Mouse (Mus musculus) activated CD4-positive, CD25-positive, alpha-beta regulatory T cell, adult 4 months (primary cell): ENCODE measurements around the gene Synj1. TPM values are rescaled to one million over a fixed set of nuclear protein-coding genes. Genes with fewer than 3 reads are reported as not detected.

Experiments
- ATAC-seq: one replicate; pipeline ENCODE4 v1.8.0; 2017
- polyA plus RNA-seq, 2 experiments: library from polyadenylated mRNA; unstranded; fragments of 100-300 nt; shearing (Covaris generic); gene quantifications; one replicate each; pipeline ENCODE4 v1.2.1; 2017

Gene Synj1
- polyA plus RNA-seq, result 10 to 100 TPM; 29.0 to 32.6 TPM

DNA sequence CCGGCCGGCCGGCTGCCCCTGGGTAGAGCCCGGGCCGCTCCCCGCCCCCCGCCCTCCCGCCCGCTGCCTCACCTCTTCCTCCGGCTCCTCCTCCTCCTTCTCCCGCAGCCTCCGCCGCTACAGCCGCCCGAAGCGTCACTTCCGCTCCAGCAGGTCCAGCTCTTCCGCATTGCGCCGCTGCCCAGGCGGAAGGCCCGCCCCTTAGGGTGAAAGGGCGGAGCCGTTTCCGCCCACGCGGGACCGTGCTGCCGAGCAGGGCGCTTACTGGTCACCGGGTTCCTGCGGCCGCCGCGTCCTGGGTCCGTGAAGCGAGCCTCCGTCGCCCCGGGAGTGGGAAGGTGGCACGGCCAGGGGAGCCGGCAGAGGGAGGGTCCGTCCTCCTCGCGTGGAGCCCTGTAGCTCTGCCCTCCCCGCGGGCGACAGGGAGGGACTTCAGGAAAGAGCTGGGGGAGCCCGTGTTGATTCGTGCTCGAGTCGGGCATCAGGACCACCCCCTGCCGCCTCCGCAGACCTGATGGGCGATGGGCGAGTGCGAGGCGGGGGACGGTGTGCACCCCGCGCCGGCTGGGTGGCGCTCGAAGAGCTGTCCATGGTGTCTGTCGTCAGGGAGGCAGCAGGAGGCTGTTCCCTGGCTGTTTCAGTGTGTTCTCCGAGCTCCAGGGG, at the start of gene Synj1:
Gene Synj1, minus strand, starts transcription at position 288 of the 663 bp plus-strand sequence.
- peak; percentile 82 for ATAC-seq

DNA sequence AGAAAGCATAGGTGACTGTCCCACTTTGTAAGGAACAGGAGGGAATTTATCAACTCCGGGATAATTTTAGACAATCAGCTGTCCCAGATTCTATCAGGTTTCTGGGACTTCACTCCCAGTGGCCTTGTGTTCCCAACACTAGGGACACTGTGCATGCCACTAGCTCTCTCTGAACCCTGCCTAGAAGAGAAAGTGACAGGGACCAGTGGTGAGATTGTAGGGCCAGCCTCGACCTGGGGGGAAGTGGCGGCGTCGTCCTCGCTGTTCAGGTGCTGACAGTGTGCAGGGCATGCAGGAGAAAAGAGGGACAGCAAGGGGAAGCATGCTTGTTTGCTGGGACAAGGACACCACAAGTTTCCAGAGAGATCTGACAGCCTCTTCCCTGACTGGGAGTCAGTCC, 46.6 kb upstream of the Synj1 start:
- no peak for ATAC-seq

DNA sequence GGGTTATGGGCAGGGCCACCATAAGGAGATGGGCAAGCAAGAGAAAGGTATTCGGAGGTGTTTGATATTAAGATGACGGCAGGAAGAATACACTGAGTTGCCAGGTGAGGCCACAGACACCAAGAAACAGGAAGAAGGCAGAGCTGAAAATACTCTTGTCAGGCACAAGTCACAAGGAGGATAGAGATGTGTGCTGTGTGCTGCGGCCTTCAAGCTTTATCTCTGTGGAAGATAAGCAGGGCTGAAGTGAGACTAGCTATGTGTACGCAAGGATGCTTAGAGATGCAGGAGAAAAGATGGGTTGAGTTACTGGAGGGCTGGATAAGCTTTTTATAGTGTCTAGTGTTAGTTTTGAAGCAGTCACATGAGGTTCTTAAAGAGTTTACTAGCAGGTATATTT, 46.2 kb upstream of the Synj1 start:
- ATAC-seq, result peak; percentile 31

DNA sequence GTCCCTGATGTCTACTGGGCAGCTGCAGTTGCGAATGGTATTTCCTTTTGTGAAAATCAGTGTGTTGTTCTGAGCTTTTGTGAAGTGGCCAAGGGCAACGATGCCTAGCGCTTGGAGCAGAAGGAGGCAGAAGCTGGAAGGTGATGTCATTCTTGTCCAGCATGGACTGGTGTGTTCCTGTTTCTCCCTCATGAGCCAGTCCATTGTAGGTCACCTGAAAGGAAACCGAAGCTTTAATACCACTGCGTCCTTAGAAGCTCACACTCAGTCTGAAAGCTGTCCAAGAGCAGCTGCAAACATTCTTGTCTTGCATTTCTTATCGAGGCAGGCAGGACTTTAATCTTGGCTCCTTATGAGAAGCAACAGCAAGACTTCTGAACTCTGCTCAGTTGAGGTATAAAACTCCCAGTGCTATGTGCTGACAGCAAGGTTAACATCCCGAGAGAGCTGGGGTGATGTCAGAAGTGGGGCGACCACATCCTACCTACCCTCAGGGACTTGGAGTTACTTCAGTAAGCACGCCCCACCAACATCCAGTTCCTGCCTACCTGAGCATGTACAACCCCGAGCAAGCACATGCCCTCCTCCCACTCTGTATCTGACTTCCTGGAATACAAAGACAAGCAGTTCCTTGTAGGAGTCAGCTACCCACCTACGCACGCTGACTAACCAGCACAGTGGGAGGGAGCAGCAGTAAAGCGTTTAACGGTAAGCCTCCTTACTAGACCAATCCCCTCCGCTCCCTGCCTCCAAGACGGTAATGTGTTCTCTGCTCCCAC, 45.1 kb upstream of the Synj1 start:
- ATAC-seq, result peak; percentile 93

DNA sequence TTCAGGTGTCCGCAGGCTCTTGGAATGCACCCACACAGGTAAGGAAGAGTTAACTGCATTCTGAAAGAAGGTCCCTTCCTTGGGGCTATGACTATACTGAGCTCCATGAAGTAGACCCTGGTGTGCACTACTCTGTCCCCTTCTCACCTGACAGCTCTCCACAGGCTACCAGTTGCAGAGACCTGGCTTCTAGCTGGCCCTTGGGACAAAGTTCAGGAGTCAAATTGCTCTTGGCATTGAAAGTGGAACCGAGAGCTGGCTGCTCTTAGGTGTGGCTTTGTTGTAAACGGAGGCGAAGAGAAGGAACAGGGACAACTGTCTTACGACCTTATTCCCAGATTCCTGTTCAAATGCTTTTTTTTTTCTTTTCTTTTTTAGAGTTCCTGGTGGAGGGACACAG, 44.0 kb upstream of the Synj1 start:
- ATAC-seq, result no peak

DNA sequence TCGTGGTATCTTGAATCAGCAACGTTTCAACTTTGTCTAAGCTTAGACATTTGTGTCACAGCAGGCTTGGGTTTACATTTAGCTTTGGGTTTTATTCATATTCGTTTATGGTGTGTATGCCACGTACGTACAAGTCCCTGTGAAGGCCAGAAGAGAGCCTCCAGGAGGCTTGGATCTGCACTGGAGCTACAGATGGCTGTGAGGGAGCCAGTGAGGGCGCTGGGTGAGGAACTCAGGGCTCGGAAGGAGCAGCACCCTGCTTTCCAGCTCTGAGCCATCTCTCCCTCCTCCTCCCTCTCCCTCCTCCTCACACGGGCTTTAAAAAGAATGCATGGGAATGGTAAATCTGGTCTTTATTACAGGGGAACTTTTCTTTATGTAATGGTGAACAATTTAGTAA, 42.5 kb upstream of the Synj1 start:
- no peak for ATAC-seq

DNA sequence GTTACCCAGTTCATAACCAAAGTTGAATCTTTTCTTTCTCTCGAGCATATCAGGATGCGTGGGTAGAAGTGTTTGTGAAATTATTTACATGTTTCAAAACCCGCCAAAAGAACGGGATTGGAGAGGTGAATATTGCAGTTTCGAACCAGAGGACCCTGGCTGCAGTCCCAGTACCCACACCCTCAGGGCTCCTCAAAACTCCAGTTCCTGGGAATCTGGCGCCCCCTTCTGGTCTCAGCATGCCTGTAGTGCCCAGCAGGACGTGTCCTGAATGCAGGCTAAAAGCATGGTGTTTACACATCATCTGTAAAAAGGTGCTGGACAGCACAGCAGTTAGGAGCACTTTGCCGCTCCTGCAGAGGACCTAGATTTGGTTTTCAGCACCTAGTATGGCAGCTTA, 34.4 kb upstream of the Synj1 start:
- no peak for ATAC-seq

DNA sequence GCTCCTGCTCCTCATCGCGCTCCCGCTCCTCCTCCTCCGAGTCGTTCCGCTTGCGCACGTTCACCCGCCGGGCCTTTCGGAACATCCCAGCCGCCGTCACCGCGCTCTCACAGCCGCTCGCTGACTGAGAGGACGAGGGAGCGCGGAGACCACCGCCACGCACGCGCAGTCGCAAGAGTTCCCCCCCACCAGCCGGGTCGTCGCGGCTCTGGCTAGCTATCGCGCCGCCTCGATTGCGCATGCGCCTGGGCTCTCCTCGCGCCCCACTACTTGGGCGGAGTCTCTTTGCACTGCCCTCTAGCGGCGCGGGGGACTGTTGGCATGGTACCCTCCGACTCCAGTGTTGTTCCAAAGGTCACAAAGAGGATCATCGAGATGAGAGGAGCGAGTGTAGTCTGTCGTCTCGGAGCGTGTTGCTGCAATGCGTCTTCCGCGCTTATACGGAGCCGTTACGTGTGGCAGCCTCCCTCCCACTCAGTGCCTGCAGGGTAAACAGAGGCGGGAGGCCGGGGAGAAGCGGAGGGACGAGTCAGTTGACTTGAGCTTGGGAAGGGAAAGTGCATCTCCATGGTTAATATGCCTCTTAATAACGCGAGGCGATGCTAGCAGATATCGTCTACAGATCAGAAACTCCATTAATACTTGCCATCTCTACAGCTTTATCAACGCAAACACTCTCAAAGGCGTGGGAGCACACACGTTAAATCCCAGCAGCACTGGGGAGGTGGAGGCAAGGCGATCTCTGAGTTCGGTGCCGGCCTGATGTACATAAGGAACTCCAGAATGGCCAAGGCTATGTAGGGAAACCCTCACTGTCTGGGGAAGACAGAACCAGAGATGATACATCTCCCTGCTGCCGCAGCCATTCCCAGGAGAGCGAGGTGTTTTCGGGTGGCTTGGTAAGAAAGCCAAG, 33.4 kb upstream of the Synj1 start, which contains the start of gene Paxbp1:
Gene Paxbp1, minus strand, starts transcription at position 274 of the 913 bp plus-strand sequence.
- ATAC-seq, result peak; percentile 93

DNA sequence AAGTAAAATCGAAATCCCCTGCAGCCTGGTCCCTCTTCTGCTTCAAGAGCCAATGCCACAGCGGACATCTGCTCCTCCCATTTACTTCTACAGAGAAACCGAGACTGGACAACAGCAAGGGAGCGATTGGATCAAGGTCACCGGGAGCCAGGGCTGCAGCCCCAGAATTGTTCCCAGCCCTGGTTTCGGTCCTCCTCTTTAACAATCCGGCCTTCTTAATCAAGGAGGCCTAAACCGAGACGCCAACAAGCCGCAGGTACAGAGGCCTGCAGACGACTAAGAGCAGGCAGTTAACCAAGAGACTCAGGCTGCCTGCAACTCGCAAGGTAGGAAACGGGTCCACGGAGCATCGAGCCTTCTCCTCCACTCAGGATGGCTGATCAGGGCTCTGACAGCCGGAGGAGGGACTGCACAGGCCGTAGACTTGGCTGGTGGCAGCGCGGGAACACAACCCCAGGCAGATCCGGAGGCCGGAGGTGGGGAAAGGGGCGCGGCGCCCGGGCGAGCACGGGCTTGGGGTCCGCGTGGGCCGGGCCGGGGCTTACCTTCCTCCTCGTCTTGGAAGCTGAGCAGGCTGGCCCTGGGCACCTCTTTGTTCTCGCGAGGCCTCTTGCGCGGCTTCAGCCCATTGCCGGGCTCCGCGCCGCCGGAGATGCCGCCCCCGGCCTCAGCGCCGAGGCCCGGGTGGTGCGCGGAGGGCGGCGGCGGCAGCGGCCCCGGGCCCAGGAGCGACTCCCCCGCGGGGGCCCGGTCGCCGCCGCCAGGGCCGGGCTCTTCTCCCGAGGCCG, 32.5 kb upstream of the Synj1 start:
- ATAC-seq, result peak; percentile 50

DNA sequence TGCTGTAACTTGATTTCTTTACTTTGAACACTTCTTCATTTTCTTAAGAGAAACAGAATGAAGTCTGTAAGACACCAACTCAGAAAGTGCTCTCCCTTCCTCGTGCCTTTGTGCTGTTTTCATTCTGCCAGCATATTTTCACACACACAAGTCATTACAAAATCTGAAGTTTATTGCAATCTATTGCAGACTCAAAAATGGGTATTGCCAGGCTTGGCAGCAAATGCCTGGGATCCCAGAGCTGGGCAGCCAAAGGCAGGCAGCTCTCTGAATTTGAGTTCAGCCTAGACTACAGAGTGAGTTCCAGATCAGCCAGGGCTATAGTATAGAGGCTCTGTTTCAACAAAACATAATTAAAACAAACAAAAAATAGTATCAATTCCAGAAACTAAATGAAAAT, 31.5 kb upstream of the Synj1 start:
- ATAC-seq, result no peak

DNA sequence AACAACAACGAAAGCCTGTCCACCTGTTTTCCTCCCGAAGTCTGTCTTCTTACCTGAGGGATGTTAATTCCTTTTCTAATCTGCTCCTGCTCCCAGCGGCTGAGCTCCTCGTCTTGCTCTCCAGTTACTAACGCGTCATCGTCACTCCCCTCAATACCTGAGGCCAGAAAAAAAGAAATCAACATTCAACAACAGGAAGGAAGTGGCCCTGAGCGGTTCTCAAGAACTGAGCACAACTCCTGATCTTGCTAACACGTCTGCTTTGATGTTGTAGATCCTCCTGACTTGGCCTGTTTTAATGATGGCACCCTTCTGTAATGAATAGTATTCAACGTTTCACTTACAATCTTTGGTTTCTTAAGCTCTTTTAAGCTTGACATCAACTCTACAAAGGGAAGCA, 24.8 kb upstream of the Synj1 start:
- peak; percentile 59 for ATAC-seq

DNA sequence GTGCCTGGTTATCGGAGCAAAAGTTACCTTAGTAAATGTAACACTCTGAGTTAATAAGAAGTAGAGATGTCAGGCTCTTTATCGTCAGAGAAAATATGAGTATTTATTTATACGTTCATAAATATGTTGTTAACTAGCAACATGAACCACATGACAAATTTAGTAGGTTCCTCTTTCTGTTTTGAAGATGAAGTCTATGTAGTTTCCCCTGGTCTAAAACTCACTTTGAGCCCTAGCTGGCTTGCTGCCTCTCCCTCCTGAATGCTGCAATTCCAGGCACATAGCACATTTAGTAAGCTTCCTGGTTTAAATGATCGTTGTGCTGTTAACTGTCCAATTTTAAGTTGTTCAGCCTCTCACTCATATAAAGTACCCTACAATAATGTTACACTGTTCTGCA, 19.6 kb upstream of the Synj1 start:
- ATAC-seq, result no peak

DNA sequence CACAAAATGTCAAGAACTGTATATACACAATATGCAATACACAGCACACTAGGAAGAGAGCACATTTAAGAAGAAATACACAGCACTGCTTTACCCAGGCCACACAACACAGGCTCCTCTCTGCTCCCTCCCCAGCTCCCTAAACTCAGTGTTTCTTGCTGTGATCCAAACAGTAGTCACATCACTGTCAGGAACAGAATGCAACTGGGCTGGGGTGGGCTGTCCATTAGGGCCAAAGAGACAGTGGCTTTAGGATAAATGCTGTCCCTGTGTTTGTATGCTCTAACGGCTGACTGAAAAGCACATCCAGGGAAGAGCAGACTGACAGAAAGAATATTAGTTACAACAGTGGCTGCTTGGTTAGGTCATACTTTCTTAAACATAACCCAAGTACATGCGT, 18.8 kb upstream of the Synj1 start:
- no peak for ATAC-seq

DNA sequence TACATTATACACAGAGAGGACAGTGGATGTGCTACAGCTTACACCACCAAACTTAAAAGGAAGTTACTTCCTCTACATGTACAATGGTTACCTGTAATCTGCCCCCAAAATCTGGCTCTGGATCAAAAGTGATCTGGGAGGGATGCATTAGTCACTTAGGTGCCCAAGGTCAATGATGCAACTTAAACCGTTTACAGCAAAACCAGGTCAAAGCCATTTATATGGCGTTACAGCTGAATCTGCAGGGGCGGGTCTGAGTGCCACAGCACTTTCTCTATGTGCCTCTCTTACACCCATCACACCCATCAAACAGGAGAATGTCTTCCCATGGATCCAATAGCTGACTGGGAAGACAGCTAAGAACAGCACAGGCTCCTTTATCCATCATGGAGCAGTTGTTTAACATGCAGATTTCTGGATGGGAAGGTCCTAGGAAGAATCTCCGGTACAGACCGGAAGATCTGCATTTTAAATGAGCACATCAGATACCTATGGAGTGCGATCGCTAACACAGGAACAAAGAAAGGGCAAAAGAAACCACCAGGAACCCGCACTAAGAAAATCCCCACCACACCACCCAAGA, 18.1 kb upstream of the Synj1 start:
- ATAC-seq, result no peak

DNA sequence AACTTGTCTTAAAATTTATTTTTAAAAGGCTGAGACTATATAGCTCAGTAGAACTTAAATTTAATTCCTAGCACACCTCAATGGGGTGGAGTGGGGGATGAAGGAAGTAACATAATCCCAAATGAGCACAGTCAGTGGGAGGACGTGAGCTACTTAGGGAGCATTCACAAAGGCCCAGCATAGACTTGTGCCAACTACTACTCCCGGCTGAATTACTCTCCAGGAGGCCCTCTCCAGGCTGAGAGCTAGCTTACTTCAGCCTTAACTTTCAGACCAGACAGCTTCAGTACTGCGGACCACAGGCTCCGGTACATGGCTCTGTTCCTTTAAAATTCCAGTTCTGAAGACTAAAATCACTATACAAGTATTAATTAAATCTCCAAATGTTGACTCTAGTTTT, 15.2 kb upstream of the Synj1 start:
- ATAC-seq, result no peak

DNA sequence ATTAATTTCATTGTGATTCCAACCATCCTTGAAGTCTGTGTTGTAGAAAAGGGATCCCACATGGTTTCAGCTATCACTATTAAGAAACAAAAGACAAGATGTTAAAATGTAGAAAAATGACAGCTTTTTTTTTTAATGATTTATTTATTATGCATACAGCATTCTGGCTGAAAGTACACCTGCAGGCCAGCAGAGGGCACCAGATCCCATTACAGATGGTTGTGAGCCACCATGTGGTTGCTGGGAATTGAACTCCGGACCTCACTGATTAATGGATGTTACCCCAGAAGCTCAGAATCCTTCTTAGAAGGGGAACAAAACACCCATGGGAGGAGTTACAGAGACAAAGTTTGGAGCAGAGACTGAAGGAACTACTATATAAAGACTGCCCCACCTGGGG, 12.3 kb upstream of the Synj1 start:
- ATAC-seq, result no peak

DNA sequence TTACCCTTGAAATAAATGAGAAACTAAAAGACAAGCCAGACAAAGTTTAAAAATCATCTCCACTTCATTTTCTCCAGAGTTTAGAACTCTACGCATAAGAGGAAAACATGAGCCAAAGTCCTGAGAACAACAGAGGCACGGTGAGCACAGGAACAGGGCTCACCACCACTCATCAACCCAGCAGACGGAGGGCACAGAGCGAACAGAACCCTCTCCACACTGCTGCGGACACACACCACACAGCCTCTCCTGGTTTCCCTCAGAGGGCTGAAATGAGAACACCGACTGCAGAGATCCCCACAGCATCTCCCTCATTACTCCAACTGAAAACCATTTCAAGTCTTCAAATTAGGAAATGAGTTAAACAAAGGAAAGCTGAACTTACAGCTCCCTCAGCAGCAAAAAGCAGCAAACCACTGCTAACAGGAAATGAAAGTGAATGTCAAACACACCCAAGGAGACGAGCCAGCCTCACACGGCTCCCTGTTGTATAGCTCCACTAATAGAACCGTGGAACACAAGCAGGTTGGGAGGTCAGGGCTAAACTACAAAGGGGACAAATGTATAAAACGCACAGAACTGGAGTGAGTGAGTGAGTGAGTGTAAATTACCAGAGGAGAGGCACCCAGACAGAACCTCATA, 9.9 kb upstream of the Synj1 start:
- ATAC-seq, result no peak

DNA sequence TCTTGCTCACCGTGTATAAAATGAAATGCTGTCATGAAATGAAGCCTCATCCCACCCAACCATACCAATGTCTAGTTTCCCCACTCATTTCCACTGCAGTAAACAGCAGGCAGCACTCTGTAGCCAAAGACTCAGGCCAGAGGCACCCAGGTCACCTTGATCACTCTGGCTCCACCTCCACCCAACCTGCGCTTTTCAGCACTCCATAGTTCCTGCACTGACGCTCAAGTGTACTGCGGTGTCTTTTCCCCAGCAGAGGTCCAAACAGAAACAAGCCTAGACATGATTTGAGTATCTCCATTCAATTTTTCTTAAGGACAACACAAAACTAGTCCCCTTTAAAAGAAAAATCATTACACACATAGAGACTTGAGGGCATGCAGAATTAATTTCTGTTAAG, 8.4 kb upstream of the Synj1 start:
- no peak for ATAC-seq

DNA sequence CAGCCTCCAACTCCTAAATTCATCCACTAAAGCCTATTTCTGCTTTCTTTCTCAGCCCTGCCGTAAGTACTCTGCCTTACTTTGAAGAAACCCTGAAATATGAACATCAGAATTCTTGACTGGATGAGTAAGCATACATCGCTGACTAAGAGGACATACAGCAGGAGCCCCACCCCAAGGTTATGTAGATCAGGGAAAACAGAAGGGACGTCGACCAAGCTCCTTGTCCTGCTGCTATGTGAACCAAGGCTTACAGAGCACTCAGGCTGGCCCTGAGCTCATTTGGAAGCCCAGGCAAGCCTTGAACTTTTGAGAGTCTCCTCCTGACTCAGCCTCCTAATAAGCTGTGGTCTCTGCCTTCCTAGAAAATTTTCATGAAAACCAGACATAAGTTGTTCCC, 4.7 kb upstream of the Synj1 start:
- no peak for ATAC-seq

DNA sequence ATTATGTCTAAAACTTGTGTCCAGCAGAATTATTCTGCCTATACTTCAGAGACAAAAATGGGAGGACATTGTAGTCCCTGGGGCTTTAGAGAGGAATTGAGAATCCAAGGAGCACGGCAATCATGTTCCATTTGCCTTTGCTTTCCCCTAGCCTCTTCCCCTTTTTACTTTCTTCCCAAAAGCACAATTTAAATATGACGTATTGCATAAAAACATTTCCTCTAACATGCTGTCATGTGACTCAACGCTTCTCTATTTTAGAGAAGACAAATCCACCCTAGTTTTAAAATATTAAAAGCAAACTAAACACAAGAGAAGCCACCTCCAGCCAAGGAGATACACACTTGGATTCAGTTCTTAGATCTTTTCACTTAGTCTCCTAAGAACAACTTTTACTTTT, 739 bp upstream of the Synj1 start:
- ATAC-seq, result no peak

DNA sequence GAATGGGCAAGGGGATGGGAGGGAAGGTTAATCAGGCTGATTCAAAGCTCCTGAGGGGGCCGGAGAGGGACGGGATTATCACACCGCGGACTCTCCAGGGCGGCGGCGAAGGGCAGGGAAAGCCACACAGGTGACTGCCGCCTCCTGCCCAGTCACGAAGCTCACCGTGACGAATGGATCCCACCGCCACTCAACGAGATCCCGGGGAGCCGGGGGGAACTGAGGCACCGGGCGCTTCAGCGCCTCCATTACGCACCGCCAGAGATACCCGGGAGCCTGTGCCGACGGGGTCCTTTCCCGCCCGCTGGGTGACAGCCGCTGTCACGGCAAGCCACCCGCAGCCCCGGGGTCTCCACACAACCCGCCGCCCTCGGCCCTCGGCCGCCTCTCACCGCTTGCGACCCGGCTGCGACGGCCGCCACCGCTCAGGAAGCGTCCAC, 507 bp downstream of the Synj1 start:
- ATAC-seq, result peak; percentile 21
